ENCODE assay signal across 19 mouse cellular contexts in the genomic region with DNA sequence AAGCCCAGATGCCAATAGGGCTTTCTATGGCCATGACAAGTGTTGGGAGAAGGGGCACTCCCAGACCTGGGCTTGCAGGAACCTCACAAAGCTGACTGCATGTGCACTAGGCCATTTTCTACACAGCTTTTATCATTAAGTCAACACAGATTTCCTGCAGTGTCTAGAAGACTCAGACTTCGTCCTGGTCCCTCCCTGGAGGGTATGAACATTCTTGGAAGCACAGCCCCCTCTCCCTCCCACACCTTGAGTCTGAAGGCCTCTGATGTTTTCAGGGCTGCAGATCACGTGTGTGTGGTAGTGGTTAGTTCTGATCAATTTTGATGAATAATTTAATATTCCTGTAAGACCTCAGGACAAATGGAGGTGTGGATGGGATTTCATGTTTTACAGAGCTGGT. TPM values are rescaled to one million over a fixed set of nuclear protein-coding genes. Genes with fewer than 3 reads are reported as not detected.
A peak's percentile ranks its signal among the peaks of the same experiment; 100 is the strongest.
DNase-seq lines count a peak whose midpoint lies in the region; ATAC-seq lines count a peak whose summit lies in the region.
"Had no signal": no experiment of that assay in that cellular context is flagged by ENCODE, and none has a peak within 500 bp of the region (broad histone marks: within the 10 kb centered on the region; RNA-seq: fewer than 3 reads in every experiment).

No protein-coding gene starts in this region.

- WGBS in heart, embryonic 13.5 days = 33% methylated on average over 2 of the region's 2 CpGs
- WGBS in lung, embryonic 16.5 days = 38% methylated on average over 2 of the region's 2 CpGs
- 38% methylated on average over 2 of the region's 2 CpGs for WGBS in intestine, embryonic 15.5 days

- no peaks in the 10 kb centered on the region for H3K9me3 ChIP-seq in heart, embryonic 13.5 days
- H3K9me3 ChIP-seq in lung, embryonic 16.5 days (ENCODE audit: control insufficient read depth, low read length) = no peaks in the 10 kb centered on the region
- no peaks in the 10 kb centered on the region for H3K9me3 ChIP-seq in intestine, embryonic 15.5 days

- peak overlapping the region; percentile 80 for H3K4me2 ChIP-seq in heart, embryonic 13.5 days
- H3K4me2 ChIP-seq in lung, embryonic 16.5 days (ENCODE audit: low read depth, low read length) = peak overlapping the region; percentile 70
- H3K4me2 ChIP-seq in intestine, embryonic 15.5 days (replicated peaks) = peak overlapping the region; percentile 82

- intact Hi-C loops in heart, postnatal 36 days (cut with DNase I) = no loop called here

- no peak overlapping the region for H3K27ac ChIP-seq in heart, embryonic 13.5 days (replicated peaks)
- H3K27ac ChIP-seq in lung, embryonic 16.5 days (ENCODE audit: low read length) = no peak overlapping the region
- 0 out of 2 replicates have a peak overlapping the region, but pooled peaks have one; percentile 79 for H3K27ac ChIP-seq in intestine, embryonic 15.5 days
- H3K27ac ChIP-seq: hindbrain, postnatal 0 days had no signal

- H3K4me3 ChIP-seq in heart, embryonic 13.5 days = no peak overlapping the region
- no peak overlapping the region for H3K4me3 ChIP-seq in lung, embryonic 16.5 days (ENCODE audit: low read length)
- peak overlapping the region; percentile 46 for H3K4me3 ChIP-seq in intestine, embryonic 15.5 days (replicated peaks)
- H3K4me3 ChIP-seq: erythroblast, embryonic 14.5 days had no signal

- H3K36me3 ChIP-seq in heart, embryonic 13.5 days = no peaks in the 10 kb centered on the region
- H3K36me3 ChIP-seq in lung, embryonic 16.5 days (ENCODE audit: control insufficient read depth, insufficient read depth, low read length) = no peaks in the 10 kb centered on the region
- H3K36me3 ChIP-seq in intestine, embryonic 15.5 days = no peaks in the 10 kb centered on the region

- ATAC-seq in heart, embryonic 13.5 days (ENCODE audit: extremely low read depth, insufficient number of reproducible peaks, low FRiP score, low TSS enrichment) = no peak
- ATAC-seq in lung, embryonic 16.5 days (ENCODE audit: low read depth) = 0 out of 2 replicates have a peak, but pooled peaks have one; percentile 6
- peak; percentile 61 for ATAC-seq in intestine, embryonic 15.5 days
- ATAC-seq: forebrain, postnatal 0 days; liver, postnatal 0 days had no signal

- peaks cover 40% of the 10 kb centered on the region for H3K4me1 ChIP-seq in heart, embryonic 13.5 days
- peaks cover 23% of the 10 kb centered on the region for H3K4me1 ChIP-seq in lung, embryonic 16.5 days (replicated peaks; ENCODE audit: control insufficient read depth, insufficient read depth, low read length)
- peaks cover 18% of the 10 kb centered on the region; the same call in 1 of the 2 replicates for H3K4me1 ChIP-seq in intestine, embryonic 15.5 days (replicated peaks)

- no peak for DNase-seq in heart, postnatal 36 days
- DNase-seq in lung, postnatal 10 days = no peak
- peak; percentile 29 for DNase-seq in retina, postnatal 1 day
- no peak for DNase-seq in left cerebral cortex, adult 9 months (ENCODE audit: low spot score in 2 of 2)
- no peak for DNase-seq in cerebellum, adult 11 months
- DNase-seq: adrenal gland, adult 8-10 months; cerebellum, adult 11-12 months; forebrain, postnatal 0 days; heart, postnatal 14 days; kidney, postnatal 4 days; liver; liver, postnatal 0 days; right cerebral cortex, postnatal 4 days had no signal

- H3K9ac ChIP-seq in heart, embryonic 13.5 days = no peak overlapping the region
- no peak overlapping the region for H3K9ac ChIP-seq in lung, embryonic 16.5 days (ENCODE audit: low read length)
- H3K9ac ChIP-seq in intestine, embryonic 15.5 days = no peak overlapping the region
- H3K9ac ChIP-seq: forebrain, postnatal 0 days; liver, postnatal 0 days had no signal

- H3K27me3 ChIP-seq in heart, embryonic 13.5 days (replicated peaks) = peaks cover 56% of the 10 kb centered on the region
- peaks cover 22% of the 10 kb centered on the region for H3K27me3 ChIP-seq in lung, embryonic 16.5 days (ENCODE audit: control insufficient read depth, insufficient read depth, low read depth, low read length)
- peaks cover 21% of the 10 kb centered on the region for H3K27me3 ChIP-seq in intestine, embryonic 15.5 days (replicated peaks)

RNA-seq across cellular contexts. Expression of gene Plekhd1, which starts 1.3 kb away (rescaled TPM):
- polyA plus RNA-seq in heart, embryonic 13.5 days (2015; fragmentation: Nextera tagmentation; extraction: Ambion mirVana) = 0.57 and 0.78 TPM in 2 replicates
- under 1 TPM in 1 of 2 experiments, not detected in 1; 0.27 TPM for total RNA-seq in heart, postnatal 36 days (2021)
- 3.6 and 4.1 TPM in 2 replicates for polyA plus RNA-seq in lung, embryonic 16.5 days (2015; fragmentation: Nextera tagmentation; extraction: Ambion mirVana)
- polyA plus RNA-seq in intestine, embryonic 15.5 days (2015; fragmentation: Nextera tagmentation; extraction: Ambion mirVana) = 13.4 and 14.1 TPM in 2 replicates
- total RNA-seq: common myeloid progenitor, adult 5-6 weeks had no signal

RNA-seq across cellular contexts. Expression of gene Erh, which starts 49.6 kb away (rescaled TPM):
- polyA plus RNA-seq in heart, embryonic 13.5 days (2015; fragmentation: Nextera tagmentation; extraction: Ambion mirVana) = 165 and 195 TPM in 2 replicates
- 10 to 100 TPM; 21.0 to 26.8 TPM for total RNA-seq in heart, postnatal 36 days (2021)
- polyA plus RNA-seq in lung, embryonic 16.5 days (2015; fragmentation: Nextera tagmentation; extraction: Ambion mirVana) = 272 and 278 TPM in 2 replicates
- polyA plus RNA-seq in intestine, embryonic 15.5 days (2015; fragmentation: Nextera tagmentation; extraction: Ambion mirVana) = 243 and 269 TPM in 2 replicates

RNA-seq across cellular contexts. Expression of gene Slc39a9, which starts 50.0 kb away (rescaled TPM):
- polyA plus RNA-seq in heart, embryonic 13.5 days (2015; fragmentation: Nextera tagmentation; extraction: Ambion mirVana) = 15.9 and 17.2 TPM in 2 replicates
- total RNA-seq in heart, postnatal 36 days (2021) = 10 to 100 TPM; 13.7 to 17.3 TPM
- polyA plus RNA-seq in lung, embryonic 16.5 days (2015; fragmentation: Nextera tagmentation; extraction: Ambion mirVana) = 30.2 and 30.4 TPM in 2 replicates
- polyA plus RNA-seq in intestine, embryonic 15.5 days (2015; fragmentation: Nextera tagmentation; extraction: Ambion mirVana) = 26.4 and 27.1 TPM in 2 replicates
